Mouse (Mus musculus): Measurements from ENCODE around the gene Lars2. TPM values are rescaled to one million over a fixed set of nuclear protein-coding genes. Genes with fewer than 3 reads are reported as not detected.
A peak's percentile ranks its signal among the peaks of the same experiment; 100 is the strongest.

The Lars2 gene
- total and polyA plus RNA-seq, 3 experiments = 5.1 to 15,188 (median 765) TPM

- Histone ChIP-seq H3K4me3 (replicated peaks in 1 of 3; ENCODE audit: low read depth in 2 of 3, low read length in 2 of 3, poor library complexity in 1 of 3) (no peak overlapping the region), H3K4me1 (ENCODE audit: control insufficient read depth in 1 of 2, insufficient read depth in 2 of 2) (peaks cover 6 to 94% of the 10 kb centered on the region in 2 experiments; a peak in 3 of 4 replicates), H3K4me2 (ENCODE audit: insufficient read depth, low read depth, poor library complexity, severe bottlenecking) (no peak overlapping the region), H3K36me3 (replicated peaks in 1 of 2; ENCODE audit: control insufficient read depth in 1 of 2, insufficient read depth in 1 of 2, low read length in 1 of 2) (peaks cover 49 to 81% of the 10 kb centered on the region in 2 experiments), H3K79me2 (replicated peaks; ENCODE audit: control insufficient read depth, extremely low read depth, insufficient read depth, poor library complexity, severe bottlenecking) (peaks cover 11% of the 10 kb centered on the region), H3K9ac (ENCODE audit: insufficient read depth, low read depth) (no peak overlapping the region), H3K27ac (ENCODE audit: insufficient read depth, low read depth) (peak overlapping the region; percentile 46), H3K27me3 (replicated peaks) (no peaks in the 10 kb centered on the region), H3K9me3 (replicated peaks; ENCODE audit: low read length) (no peaks in the 10 kb centered on the region)
- TF ChIP-seq CHD1 (IDR thresholded peaks at IDR 0.05; ENCODE audit: low read depth, low read length) (0 out of 2 replicates have a peak, but pooled peaks have one; percentile 43), ETS1 (conservative IDR thresholded peaks at IDR 0.05; ENCODE audit: low read depth, low read length) (peak; percentile 52), JUN (IDR thresholded peaks at IDR 0.05; ENCODE audit: insufficient read depth, low read depth, low read length) (no peak), MEF2A (IDR thresholded peaks at IDR 0.05; ENCODE audit: borderline replicate concordance, low read depth, low read length) (peak; percentile 28; the same call in 1 of the 2 replicates)
- peak; percentile 79 for DNase-seq (ENCODE audit: extremely low read depth)
- in situ Hi-C loops (cut with MboI; ENCODE audit: low pct_ligation_motif_present, low pct_unique_long_range_greater_than_20kb, low sequenced_read_pairs) = no loop called here
- dilution Hi-C loops (cut with MboI; ENCODE audit: extremely low pct_ligation_motif_present, extremely low pct_unique_long_range_greater_than_20kb, low sequenced_read_pairs) = no loop called here
These were observed 136.6 kb downstream of the Lars2 start for GRCm38 (mm10) chr9:123503171-123503834.

- dilution Hi-C loops (cut with MboI; ENCODE audit: extremely low pct_ligation_motif_present, extremely low pct_unique_long_range_greater_than_20kb, low sequenced_read_pairs) = no loop called here
- H3K9ac ChIP-seq (ENCODE audit: insufficient read depth, low read depth) = no peak overlapping the region
- H3K4me3 ChIP-seq (replicated peaks in 1 of 3; ENCODE audit: low read depth in 2 of 3, low read length in 2 of 3, poor library complexity in 1 of 3) = no peak overlapping the region
- H3K27me3 ChIP-seq (replicated peaks) = no peaks in the 10 kb centered on the region
- H3K79me2 ChIP-seq (replicated peaks; ENCODE audit: control insufficient read depth, extremely low read depth, insufficient read depth, poor library complexity, severe bottlenecking) = peaks cover 9% of the 10 kb centered on the region
- in situ Hi-C loops (cut with MboI; ENCODE audit: low pct_ligation_motif_present, low pct_unique_long_range_greater_than_20kb, low sequenced_read_pairs) = no loop called here
- no peak overlapping the region for H3K4me2 ChIP-seq (ENCODE audit: insufficient read depth, low read depth, poor library complexity, severe bottlenecking)
- peaks cover 49 to 78% of the 10 kb centered on the region in 2 experiments for H3K36me3 ChIP-seq (replicated peaks in 1 of 2; ENCODE audit: control insufficient read depth in 1 of 2, insufficient read depth in 1 of 2, low read length in 1 of 2)
- H3K27ac ChIP-seq (ENCODE audit: insufficient read depth, low read depth) = no peak overlapping the region
- TF ChIP-seq SMC3 (IDR thresholded peaks at IDR 0.05; ENCODE audit: low read depth, low read length) = peak; percentile 81
- peak; percentile 68 for TF ChIP-seq RAD21 (IDR thresholded peaks at IDR 0.05; ENCODE audit: low read depth, low read length)
- TF ChIP-seq E2F4 (IDR thresholded peaks at IDR 0.05; ENCODE audit: insufficient replicate concordance, low read depth, low read length) = no peak
- no peak for TF ChIP-seq HCFC1 (IDR thresholded peaks at IDR 0.05; ENCODE audit: low read depth, low read length)
- TF ChIP-seq POLR2AphosphoS2 (IDR thresholded peaks at IDR 0.05; ENCODE audit: low read depth, low read length) = no peak
- no peak for TF ChIP-seq TBP (conservative IDR thresholded peaks at IDR 0.05; ENCODE audit: low read depth, low read length)
- TF ChIP-seq USF2 (conservative IDR thresholded peaks at IDR 0.05; ENCODE audit: low read depth, low read length) = no peak
- TF ChIP-seq ZKSCAN1 (IDR thresholded peaks at IDR 0.05; ENCODE audit: borderline replicate concordance, low read depth, low read length) = no peak
- TF ChIP-seq CHD1 (IDR thresholded peaks at IDR 0.05; ENCODE audit: low read depth, low read length) = no peak
- TF ChIP-seq ZC3H11A (IDR thresholded peaks at IDR 0.05; ENCODE audit: low read depth, low read length) = no peak
- 0 out of 2 replicates have a peak, but pooled peaks have one; percentile 18 for TF ChIP-seq MAZ (IDR thresholded peaks at IDR 0.05; ENCODE audit: low read depth, low read length)
- peak; percentile 90 to 97 for TF ChIP-seq CTCF (conservative IDR thresholded peaks at IDR 0.05 in 1 of 2, IDR thresholded peaks at IDR 0.05 in 1 of 2; ENCODE audit: low read depth in 2 of 2, low read length in 2 of 2)
- TF ChIP-seq JUND (conservative IDR thresholded peaks at IDR 0.05; ENCODE audit: low read depth, low read length) = no peak
- H3K9me3 ChIP-seq (replicated peaks; ENCODE audit: low read length) = no peaks in the 10 kb centered on the region
- H3K4me1 ChIP-seq (ENCODE audit: control insufficient read depth in 1 of 2, insufficient read depth in 2 of 2) = peaks cover 10 to 96% of the 10 kb centered on the region in 2 experiments
- DNase-seq (ENCODE audit: extremely low read depth) = peak; percentile 82
These were observed 137.6 kb downstream of the Lars2 start for GRCm38 (mm10) chr9:123504325-123504724.

Measured in CH12.LX (cell line).